Mouse (Mus musculus) myocyte (in vitro differentiated cells): ENCODE results near the gene Drosha.

Source experiments
- CEBPB ChIP-seq: IDR thresholded peaks from 2 replicates; pipeline ENCODE4 v1.6.1; 2011; ENCODE audit warnings: mild to moderate bottlenecking, moderate library complexity; ENCODE audit not compliant: poor library complexity, insufficient read depth, severe bottlenecking
- E2F4 ChIP-seq: IDR thresholded peaks from one replicate; pipeline ENCODE4 v1.6.1; 2011; ENCODE audit warnings: mild to moderate bottlenecking, control low read depth, moderate library complexity; ENCODE audit not compliant: insufficient read depth
- REST ChIP-seq: IDR thresholded peaks from one replicate; pipeline ENCODE4 v1.6.1; 2011; ENCODE audit warnings: mild to moderate bottlenecking, control low read depth, moderate library complexity; ENCODE audit not compliant: insufficient read depth, insufficient read length

DNA sequence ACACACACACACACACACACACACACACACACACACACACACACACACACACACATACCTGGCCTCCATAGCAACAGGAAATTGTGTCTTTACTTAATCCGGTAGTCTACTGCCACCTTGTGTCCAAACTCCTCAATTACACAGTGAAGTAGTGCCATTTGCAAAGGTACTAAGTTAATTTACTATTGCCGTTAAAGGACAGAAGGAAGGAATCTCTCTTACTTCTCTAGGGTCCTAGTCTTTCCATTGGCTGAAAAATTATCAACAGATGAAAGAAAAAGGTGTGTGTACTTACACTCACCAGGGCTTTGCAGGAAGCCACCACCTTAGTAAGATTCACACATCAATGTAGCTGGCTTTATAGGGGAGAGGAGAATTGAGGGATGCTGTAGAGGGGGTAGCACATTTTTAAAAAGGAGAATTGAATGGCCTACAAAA, 29.1 kb upstream of the Drosha start:
- no peak for TF ChIP-seq REST
- TF ChIP-seq CEBPB: no peak
- no peak for TF ChIP-seq E2F4
